Mouse (Mus musculus) bone marrow, adult 2 months (tissue): ENCODE measurements around the gene Gm826. TPM values are rescaled to one million over a fixed set of nuclear protein-coding genes. Genes with fewer than 3 reads are reported as not detected.

Experiments used
- H3K27ac ChIP-seq: fragments of 200-500 bp; 2 replicates; pipeline ENCODE4 v1.5.1; 2012; ENCODE audit warnings: low read depth, mild to moderate bottlenecking, control low read depth, inconsistent platforms, low read length; ENCODE audit not compliant: control insufficient read depth, poor library complexity, insufficient read depth
- H3K4me1 ChIP-seq: fragments of 200-500 bp; 2 replicates; pipeline ENCODE4 v1.6.1; 2011; ENCODE audit warnings: low read length; ENCODE audit not compliant: control insufficient read depth, insufficient read depth
- H3K4me3 ChIP-seq: fragments of 200-500 bp; replicated peaks from 2 replicates; pipeline ENCODE3; 2011; ENCODE audit warnings: mild to moderate bottlenecking, low read depth, low read length, control low read depth; ENCODE audit not compliant: control insufficient read depth
- CTCF ChIP-seq: fragments of 200-500 bp; IDR thresholded peaks from 2 replicates; pipeline ENCODE4 v1.5.1; 2011; ENCODE audit warnings: low read length, control low read depth; ENCODE audit not compliant: control insufficient read depth, insufficient read depth
- POLR2A ChIP-seq: fragments of 200-500 bp; IDR thresholded peaks from 2 replicates; pipeline ENCODE4 v1.6.1; 2011; ENCODE audit warnings: low read depth, mild to moderate bottlenecking, control low read depth, low read length, borderline replicate concordance; ENCODE audit not compliant: control insufficient read depth
- WGBS: fragments of 180-500 bp; shearing (Covaris S2); methylation state at CpG from one replicate; pipeline ENCODE4 v1.1.7; 2018; 5-methylcytosine and 5-hydroxymethylcytosine counted together
- polyA plus RNA-seq: library from polyadenylated mRNA; stranded (reverse); fragments of >200 nt; gene quantifications from 2 replicates; pipeline ENCODE4 v1.2.4, GENCODE M21; 2011; ENCODE audit warnings: low replicate concordance; ENCODE audit not compliant: missing spikeins, insufficient read depth, insufficient read length

Gm826 gene
- not detected in 2 replicates for polyA plus RNA-seq

DNA sequence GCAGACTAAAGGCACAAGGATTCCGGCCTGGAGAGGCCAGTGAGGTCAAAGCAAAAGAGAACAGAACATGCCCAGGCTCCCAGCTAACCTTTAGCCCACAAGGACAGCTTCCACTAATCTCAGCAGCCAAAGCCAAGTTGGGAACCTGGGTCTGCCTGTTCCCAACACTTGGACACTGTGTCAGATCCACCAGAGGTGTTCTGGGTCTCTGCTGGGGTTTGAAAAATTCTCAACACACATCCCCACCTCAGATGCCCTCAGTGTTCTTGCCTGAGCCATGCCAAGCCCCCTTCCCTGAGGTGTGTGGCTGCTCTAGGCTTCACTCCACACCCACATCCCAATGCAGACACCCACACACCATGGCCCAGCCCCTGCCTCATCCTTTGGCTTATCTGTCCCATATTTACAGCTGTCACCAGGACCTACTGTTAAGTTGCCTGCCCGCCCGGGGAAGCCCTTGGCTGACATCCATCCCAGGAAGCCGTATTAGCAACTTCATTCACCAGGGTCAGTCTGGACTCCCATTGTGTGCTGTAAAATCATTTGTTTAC, at the start of gene Gm826:
Gm826 (minus strand) TSS at position 52 of the 551 bp plus-strand sequence.
- WGBS = 75% methylated on average over 4 of the region's 4 CpGs
- no peak within 1 kb of the TSS for H3K27ac ChIP-seq
- peaks cover 1% of the 10 kb centered on the region; the same call in 1 of the 2 replicates for H3K4me1 ChIP-seq
- TF ChIP-seq POLR2A (no peak), CTCF (no peak)
- H3K4me3 ChIP-seq = no peak within 1 kb of the TSS

DNA sequence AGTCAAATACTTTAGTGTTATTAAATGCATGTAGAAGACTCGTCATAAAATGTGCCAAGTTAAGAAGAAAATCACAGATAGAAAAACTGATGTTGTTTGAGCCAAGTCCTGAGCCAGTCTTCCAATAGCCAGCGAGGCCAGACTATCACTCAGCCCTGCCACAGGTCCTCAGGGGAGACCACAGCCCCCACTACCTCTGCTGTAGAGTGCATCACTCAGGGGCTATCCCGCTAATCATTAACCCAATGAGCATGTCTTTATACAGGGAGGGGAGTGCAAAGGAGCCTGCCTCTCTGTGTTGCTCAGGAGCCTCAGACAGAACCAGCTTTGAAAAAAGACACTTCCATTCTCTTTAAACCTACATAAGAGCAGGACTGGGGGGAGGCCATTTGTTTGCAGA, 49.5 kb upstream of the Gm826 start:
- 66% methylated on average over 3 of the region's 3 CpGs for WGBS

GRCm38 (mm10) chr2:160378271-160378670, 44.3 kb upstream of the Gm826 start:
- H3K4me3 ChIP-seq = no peak overlapping the region
- peak; percentile 72 for TF ChIP-seq CTCF
- no peak for TF ChIP-seq POLR2A
- no peaks in the 10 kb centered on the region for H3K4me1 ChIP-seq
- WGBS = 40% methylated on average over 4 of the region's 4 CpGs
- no peak overlapping the region for H3K27ac ChIP-seq

More for the DNA sequence above, 49.5 kb upstream of the Gm826 start:
- H3K27ac ChIP-seq = no peak overlapping the region
- TF ChIP-seq POLR2A (no peak), CTCF (no peak)
- H3K4me1 ChIP-seq = no peaks in the 10 kb centered on the region
- no peak overlapping the region for H3K4me3 ChIP-seq

- Histone ChIP-seq H3K4me1 (no peaks in the 10 kb centered on the region), H3K27ac (no peak overlapping the region), H3K4me3 (no peak overlapping the region)
- 49% methylated on average over 5 of the region's 5 CpGs for WGBS
- TF ChIP-seq POLR2A (no peak), CTCF (no peak)
Observed at GRCm38 (mm10) chr2:160376236-160376635, 42.3 kb upstream of the Gm826 start.

DNA sequence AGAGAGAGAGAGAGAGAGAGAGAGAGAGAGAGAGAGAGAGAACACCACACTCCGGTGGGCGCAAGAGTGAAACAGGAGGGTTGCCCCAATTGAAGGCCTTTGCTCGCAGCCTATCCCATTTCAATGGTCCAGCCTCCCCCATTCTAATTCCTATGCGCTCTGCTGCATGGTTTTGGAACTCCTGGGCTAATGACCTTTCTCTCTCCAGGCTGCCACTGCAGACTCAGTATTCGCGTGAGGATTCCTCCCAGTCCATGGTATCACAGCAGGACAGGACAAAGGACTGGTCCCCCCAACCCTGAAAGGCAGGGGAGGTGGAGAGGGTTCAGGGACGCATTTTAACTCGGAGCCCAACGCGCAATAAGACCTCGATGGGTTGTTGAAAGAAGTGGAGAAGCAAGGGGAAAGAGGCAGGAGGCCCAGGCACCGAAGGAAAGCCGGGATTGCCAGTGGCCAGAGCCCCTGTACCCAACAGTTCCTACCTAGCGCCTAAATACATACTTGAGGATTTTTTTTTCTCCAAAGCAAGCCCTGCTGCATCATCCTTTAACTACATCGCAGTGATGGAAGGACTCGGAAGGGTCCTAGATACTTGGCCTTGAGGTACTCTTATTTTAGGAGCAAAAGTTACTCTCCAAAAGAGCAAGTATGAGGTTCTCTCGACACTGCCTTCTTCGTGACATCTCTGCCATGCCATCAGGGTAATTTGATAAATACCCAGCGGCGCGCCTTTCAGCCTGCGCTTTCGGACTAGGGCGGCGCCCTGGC, 35.9 kb upstream of the Gm826 start:
- TF ChIP-seq POLR2A (no peak), CTCF (no peak)
- 11% methylated on average over 25 of the region's 25 CpGs for WGBS
- Histone ChIP-seq H3K4me1 (no peaks in the 10 kb centered on the region), H3K4me3 (no peak overlapping the region), H3K27ac (no peak overlapping the region)

GRCm38 (mm10) chr2:160368422-160369357, 34.7 kb upstream of the Gm826 start:
- WGBS = 5% methylated on average over 52 of the region's 52 CpGs
- H3K4me1 ChIP-seq = no peaks in the 10 kb centered on the region
- no peak overlapping the region for H3K27ac ChIP-seq
- TF ChIP-seq CTCF = no peak
- no peak for TF ChIP-seq POLR2A
- H3K4me3 ChIP-seq = no peak overlapping the region

DNA sequence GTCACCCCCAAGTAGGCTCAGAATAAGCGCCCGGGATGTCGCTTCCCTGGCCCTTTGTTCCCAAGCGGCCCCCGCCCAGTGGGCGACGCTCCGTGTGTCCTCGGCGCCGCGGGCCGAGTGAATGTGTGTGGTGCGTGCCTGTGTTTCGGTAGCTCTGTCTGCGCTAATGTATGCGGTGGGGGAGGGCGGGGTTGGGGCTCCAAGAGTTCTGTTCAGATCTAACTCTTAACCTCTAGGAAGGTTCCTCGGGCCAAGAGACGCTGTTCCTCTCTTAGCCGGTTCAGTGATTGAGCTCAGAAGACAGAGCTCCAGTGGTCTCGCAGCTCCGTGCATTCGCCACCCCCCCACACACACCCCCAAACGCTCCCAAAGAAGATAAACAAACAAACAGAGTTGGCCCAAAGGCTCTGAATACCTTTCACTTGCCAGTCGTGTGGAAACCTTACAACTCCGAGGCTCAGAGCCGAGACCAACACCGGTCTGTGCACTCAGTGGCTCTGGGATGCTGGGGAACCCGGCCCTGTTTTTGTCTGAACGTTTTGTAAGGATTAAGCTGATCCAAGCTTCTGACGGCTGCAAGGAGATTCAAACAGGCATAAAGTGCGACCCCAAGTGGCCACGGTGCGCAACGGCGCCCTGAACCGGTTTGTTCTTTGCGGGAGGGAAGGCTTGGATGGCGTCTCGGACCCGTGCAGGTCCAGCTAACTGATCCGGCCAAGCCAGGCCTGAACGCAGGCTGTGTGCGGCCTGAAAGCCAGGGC, 33.7 kb upstream of the Gm826 start:
- Histone ChIP-seq H3K27ac (peak overlapping the region; percentile 27; the same call in 1 of the 2 replicates), H3K4me1 (no peaks in the 10 kb centered on the region), H3K4me3 (peak overlapping the region; percentile 32)
- peak; percentile 71 for TF ChIP-seq CTCF
- TF ChIP-seq POLR2A = no peak
- 2% methylated on average over 45 of the region's 45 CpGs for WGBS

GRCm38 (mm10) chr2:160366980-160367338, 33.0 kb upstream of the Gm826 start, which contains the start of gene Mafb:
Gene Mafb (minus strand): TSS chr2:160367065.
- 1% methylated on average over 37 of the region's 37 CpGs for WGBS
- peak within 1 kb of the TSS; percentile 47 for H3K4me3 ChIP-seq
- peak within 1 kb of the TSS; percentile 44 for H3K27ac ChIP-seq
- no peaks in the 10 kb centered on the region for H3K4me1 ChIP-seq
- TF ChIP-seq POLR2A = peak; percentile 81; the same call in 1 of the 2 replicates
- TF ChIP-seq CTCF = no peak
